Mouse (Mus musculus) C2C12 (cell line): ENCODE measurements at regions not wholly inside any gene's neighbourhood (a gene's known extent, or its start where the extent isn't known, plus 50 kb on each side); places are given as distances from the start of the nearest gene placed in this dataset.

Experiments used
- CTCF ChIP-seq: IDR thresholded peaks from one replicate; pipeline ENCODE4 v1.5.1; 2011; ENCODE audit not compliant: control insufficient read depth, insufficient read depth, insufficient read length
- MYOG ChIP-seq: IDR thresholded peaks from one replicate; pipeline ENCODE4 v1.6.1; 2011; ENCODE audit not compliant: control insufficient read depth, insufficient read length; ENCODE audit errors: extremely low read depth
- USF1 ChIP-seq: IDR thresholded peaks from one replicate; pipeline ENCODE4 v1.6.1; 2011; ENCODE audit warnings: low read depth, mild to moderate bottlenecking, control low read depth, moderate library complexity

DNA sequence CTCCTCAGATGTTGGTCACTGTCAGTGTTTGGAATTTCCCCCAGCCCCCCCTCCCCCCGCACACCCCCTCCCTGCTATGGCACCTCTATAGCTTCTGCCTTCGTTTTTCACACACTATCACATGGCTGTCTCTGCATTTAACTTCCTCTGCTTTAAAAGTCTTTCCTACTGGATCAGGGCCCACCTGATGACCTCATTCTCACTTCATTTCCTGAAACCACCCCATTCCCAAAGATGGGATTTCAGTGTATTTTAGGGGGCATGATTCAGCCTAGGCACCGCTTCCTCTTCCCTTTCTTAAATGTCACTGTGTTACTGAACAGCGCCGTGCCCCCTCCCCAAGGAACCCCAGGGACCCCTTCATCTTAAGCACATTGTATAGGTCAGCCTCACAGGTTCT lies 103.7 kb downstream of the Ndufa10 start:
- TF ChIP-seq CTCF (no peak), MYOG (no peak), USF1 (no peak)
